Mouse (Mus musculus) B cell, adult 2 months (primary cell): ENCODE measurements around the gene Plcb4.

Source experiments
- DNase-seq, 2 experiments: peaks; one replicate each; pipeline ENCODE4 v3.0.0; 2022

The Plcb4 gene

GRCm38 (mm10) chr2:135761226-135761802 is 102.5 kb downstream of the Plcb4 start:
- no peak for DNase-seq

DNA sequence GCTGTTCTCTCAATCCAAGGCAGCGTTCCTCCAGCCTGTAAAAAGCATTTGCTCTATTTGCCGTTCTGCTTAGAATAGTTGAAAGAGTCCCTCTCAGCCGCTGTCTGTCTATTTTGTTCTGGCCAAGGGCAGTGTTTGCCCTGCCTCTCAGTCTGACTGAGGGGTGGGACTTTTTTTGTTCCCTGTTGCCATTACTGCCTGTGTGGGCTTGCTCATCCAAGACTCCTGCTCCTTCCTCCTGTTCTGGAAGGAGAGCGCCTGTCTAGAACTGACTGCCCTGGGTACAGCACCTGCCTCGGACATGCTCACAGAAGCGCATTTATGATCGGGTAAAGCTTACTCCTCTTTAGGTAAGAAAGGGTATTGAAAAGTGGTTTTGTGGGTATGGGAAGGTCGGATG is 105.9 kb downstream of the Plcb4 start:
- no peak for DNase-seq

GRCm38 (mm10) chr2:135766471-135767063 is 107.8 kb downstream of the Plcb4 start:
- no peak for DNase-seq

GRCm38 (mm10) chr2:135767535-135767934 is 108.7 kb downstream of the Plcb4 start:
- no peak for DNase-seq

- DNase-seq, result no peak
Measured at GRCm38 (mm10) chr2:135769701-135770100, 110.9 kb downstream of the Plcb4 start.

DNA sequence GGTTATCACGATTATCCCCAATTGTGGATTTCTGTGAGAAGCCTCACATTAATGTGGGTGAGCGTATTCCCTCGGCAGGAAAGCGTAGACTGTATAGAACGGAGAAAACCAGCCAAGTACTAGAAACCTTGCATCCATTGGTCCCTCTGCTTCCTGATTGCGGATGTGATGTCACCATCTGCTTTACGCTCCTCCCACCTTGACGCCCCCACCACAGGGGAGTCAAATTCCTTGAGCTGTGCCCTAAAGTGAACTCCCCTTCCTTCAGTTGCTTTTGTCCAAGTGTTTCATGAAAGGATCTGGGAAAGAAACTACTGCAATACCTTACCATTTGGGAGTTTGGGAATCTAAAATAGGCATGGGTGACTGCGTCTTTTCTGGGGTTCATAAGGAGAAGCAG is 111.4 kb downstream of the Plcb4 start:
- DNase-seq, result no peak

GRCm38 (mm10) chr2:135773194-135773972 is 114.6 kb downstream of the Plcb4 start:
- no peak for DNase-seq

DNA sequence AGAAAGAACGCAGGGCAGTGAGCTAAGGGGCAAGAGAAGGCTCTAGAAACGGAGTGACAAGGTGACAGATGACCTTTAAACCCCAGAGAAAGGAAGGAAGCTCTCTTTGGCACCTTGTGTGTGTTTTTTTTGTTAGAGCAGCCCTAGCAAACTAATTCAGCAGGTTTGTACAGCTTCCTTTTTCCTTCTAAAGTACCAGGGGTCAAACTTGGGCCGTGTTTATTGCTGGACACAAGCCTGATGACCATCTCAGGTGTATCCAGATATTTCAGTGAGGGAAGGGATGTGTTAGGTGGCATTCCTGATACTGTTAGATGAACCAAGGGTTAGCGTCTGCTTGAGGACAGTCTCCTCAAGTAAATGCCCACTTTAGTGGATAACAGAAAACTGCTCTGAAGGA is 116.2 kb downstream of the Plcb4 start:
- no peak for DNase-seq

DNA sequence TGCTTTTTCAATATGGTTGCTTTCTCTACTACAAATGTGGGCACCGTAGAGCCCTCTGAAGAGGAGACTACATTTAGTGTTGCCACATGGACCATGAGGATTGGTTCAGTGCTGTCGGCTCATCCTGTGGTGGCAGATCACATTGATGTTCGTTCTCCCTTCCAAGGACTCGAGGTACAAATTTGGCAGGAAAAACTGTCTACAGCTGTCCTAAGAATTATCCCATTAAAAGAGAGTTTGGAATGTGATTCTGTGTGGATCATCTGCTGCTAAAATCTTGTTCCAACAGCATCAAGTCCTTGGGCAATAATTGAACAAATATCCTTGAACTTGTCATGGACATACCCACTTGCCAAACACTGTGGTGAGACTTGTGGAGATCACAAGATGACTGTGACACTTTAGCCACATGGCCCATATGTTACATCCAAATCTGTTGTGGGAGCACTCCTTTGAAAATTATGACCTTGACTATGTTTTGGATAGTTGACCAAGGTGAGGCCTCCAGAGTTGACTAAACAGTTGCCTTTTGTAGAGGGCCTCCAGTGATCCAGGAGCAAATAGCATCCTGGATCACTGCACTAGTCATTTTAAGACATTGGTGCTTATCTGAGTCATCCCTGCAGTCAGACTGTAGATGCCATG is 117.4 kb downstream of the Plcb4 start:
- no peak for DNase-seq

DNA sequence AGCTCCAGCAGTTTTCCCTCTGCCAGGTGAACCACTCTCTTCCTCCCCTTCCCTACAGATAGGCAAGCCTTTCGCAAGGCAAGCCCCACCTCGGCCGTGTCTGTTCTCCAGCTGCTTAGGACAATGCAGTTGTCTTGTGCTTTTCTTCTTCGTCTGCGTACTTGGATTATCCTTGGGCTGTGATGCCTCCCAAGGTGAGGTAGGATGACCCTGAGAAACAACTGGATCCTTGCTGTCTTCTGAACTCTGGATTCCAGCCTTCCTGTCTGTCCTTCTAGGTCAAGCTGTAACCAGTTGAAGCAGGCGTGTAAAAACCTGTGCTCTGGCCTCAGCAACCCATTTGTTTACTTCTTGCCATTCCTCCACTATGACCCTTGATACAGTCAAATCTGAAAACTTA is 122.6 kb downstream of the Plcb4 start:
- DNase-seq, result no peak

DNA sequence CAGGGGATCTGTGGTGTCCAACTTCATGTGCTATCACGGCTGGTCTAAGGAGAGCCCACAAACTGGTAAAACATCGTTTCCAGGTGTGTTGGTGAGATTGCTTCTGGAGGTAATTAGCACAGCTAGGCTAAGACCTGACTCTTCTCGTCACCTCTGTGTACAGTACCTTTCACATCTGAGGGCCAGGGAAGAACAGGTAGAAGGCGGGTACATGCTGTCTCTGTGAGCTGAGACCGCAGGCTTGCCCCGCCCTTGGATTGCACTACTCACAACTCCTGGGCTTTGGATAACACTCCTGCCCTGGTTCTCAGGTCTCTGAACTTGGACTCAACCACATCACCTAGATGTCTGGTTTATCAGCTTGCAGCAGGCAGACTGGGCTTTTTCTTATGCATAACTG is 128.6 kb downstream of the Plcb4 start:
- DNase-seq, result no peak

DNA sequence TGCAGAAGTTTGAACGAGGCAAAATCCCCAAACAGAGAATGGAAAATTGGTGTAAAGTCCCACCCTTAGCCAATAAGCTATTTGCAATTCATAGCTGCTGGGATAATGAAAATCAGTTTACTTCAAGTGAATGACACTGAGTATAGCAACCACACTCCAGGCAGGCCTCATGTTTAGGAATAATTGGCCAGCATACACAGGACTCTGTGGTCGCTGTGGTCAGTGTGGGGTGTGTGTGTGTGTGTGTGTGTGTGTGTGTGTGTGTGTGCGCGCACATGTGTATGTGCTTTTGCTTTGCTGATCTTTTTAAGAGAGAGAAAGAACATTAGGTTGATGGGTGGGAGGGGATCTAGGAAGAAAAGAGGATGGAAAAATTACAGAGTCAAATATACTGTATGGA is 134.1 kb downstream of the Plcb4 start:
- DNase-seq, result no peak

- DNase-seq, result no peak
Measured at GRCm38 (mm10) chr2:135796684-135797083, 137.9 kb downstream of the Plcb4 start.

DNA sequence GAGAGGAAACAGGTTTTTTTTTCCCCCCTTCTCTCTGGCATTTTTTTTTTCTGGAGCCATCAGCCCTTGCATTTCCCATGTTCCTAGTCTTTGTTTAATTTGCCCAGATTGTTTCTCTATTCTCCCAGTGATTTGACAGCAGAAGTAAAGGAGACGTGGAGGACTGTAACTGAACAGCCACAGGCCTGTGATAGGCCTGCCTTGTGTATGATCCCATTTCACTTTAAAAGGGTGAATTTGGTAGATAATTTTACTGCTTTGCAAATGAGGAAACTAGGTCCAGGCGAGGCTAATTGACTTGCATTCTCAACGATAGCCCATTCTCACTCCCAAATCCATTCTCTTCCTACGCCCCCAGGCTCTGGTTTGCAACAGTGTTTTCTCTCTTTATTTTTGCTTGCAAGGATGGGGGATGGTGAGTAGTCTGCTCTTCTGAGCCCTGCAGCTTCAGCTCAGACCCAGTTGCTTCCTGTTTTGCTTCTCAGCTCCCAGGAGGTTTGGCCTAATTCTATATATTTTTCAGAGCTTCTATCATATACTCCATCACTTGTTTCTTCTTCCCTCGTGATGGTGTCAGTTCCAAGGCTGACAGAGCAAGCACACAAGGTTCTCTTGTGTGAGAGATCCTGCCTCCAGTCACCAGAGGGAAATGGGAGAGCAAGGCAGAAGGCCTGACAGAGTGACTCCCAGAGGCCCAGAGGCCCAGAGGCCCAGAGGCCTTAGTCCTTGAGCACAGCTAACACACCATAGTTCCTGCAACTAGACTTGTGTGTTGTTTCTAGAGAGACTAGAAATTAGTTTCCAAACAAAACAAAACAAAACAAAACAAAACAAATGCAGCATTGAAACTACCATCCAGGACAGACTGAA is 139.1 kb downstream of the Plcb4 start:
- peak; percentile 28 to 31 for DNase-seq

- no peak for DNase-seq
Measured at GRCm38 (mm10) chr2:135799149-135799770, 140.4 kb downstream of the Plcb4 start.

GRCm38 (mm10) chr2:135800385-135800784 is 141.6 kb downstream of the Plcb4 start:
- DNase-seq, result no peak

DNA sequence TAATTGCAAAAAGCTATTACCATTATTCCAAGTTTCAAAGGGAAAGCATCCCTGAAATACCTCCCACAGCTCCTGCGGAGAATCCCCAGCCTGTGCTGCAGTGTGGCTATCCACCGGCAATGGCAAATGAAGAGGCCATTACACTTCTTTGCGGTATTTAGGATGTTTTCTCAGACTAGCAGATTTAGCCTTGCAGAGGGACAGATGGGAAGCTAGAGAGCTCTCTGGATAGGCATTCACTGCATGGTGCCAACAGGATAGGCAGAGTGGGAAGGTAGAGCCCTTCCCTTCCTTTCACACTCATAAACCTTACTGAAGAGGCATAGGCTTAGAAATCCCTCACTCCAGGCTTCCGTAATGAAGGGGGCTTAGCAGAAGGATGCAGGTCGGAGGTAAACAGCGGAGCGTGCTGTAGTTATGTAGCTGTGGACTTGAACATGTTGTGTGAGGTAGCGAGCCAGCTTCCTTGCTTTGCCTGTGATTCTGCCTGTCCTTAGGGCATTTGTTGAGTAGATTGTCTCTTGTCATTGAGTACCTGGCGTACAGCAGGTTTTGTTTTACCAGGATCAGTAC is 144.2 kb downstream of the Plcb4 start:
- DNase-seq, result no peak

DNA sequence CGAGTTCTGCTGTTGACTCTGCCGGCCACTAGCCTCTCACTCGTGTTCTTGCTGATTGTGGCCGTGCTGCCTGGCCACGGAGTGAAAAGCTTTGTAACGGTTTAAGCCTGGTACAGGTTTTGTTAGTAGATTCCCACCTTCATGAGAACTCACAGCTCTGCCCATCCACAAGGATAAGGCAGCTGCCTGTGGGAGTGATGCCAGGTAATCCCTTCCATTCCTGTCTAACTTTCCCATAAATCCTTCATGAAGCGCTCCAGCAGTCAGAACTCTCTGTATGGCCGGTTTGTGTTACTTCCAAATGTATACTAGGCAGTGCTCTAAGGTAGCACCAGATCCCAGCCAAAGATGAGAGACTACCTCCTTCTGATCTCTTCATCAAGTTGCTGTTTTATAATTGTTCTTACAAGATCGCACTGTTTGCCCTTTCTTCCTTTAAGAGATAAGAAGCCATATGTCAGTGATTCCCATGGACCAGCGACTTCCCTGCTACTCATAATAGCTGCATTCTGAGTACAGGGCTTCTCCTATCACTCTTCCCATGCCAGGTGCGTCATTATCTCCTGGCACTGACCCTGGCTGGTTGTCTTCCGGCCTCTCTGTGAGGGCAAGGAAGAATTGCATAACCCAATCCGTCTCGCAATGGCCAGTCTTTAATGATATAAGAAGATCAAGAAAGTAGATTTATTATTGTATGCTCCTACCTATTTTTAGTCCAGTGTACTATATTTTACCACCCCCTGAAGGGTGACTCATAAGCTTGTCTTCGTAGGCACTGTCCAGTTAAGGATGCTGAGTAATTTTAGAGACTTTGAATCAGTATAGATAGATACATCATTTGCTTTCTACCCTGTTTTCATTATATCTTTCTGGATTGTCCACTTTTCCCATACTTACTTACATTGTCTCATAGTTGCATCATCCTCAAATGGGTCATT is 147.2 kb downstream of the Plcb4 start:
- DNase-seq, result no peak

- DNase-seq, result no peak
Measured at GRCm38 (mm10) chr2:135808342-135808741, 149.5 kb downstream of the Plcb4 start.

DNA sequence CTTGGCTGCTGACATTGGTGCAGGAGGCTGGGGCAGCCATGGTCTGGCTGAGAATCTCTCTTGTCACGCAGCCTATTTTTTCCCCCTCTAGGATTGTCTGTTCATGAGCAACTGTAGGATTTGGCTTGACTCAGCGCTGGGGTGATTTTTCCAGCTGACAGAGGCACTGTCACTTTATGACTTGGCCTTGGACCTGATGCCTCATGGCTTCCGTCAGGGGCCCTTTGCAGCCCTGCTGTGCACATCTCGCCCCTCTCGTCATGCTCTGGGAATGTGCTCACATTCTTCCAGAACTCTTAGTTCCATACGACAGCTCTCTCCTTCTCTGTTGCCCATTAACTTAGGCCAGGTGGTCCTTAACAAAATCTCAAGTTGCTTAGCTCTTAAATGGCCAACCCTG is 152.0 kb downstream of the Plcb4 start:
- no peak for DNase-seq
